Mouse (Mus musculus): ENCODE measurements around the gene Selenon. TPM values are rescaled to one million over a fixed set of nuclear protein-coding genes. Genes with fewer than 3 reads are reported as not detected.
"Not testable (repeated sequence)": the region's sequence is repeated elsewhere in the genome, so short reads cannot be mapped to it uniquely, and the experiment has no call there.

Gene Selenon
- total RNA-seq, 2 experiments from 2014 or later, result 16.0 to 18.0 TPM

- no peak for DNase-seq
These were observed 45.9 kb downstream of the Selenon start for GRCm38 (mm10) chr4:134505966-134506594.

- no peak for DNase-seq
These were observed 46.6 kb downstream of the Selenon start for GRCm38 (mm10) chr4:134505303-134505789.

- DNase-seq, result no peak
These were observed 48.1 kb downstream of the Selenon start for GRCm38 (mm10) chr4:134503686-134504357.

- no peak for DNase-seq
These were observed 50.9 kb downstream of the Selenon start for GRCm38 (mm10) chr4:134501095-134501494.

- DNase-seq, result not testable (repeated sequence)
These were observed 53.0 kb downstream of the Selenon start for GRCm38 (mm10) chr4:134498983-134499382.

GRCm38 (mm10) chr4:134497986-134498731, 53.8 kb downstream of the Selenon start:
- peak in 1 of 2 experiments; percentile 50 for DNase-seq

GRCm38 (mm10) chr4:134497223-134497622, 54.7 kb downstream of the Selenon start:
- DNase-seq, result no peak

GRCm38 (mm10) chr4:134496595-134497210, 55.3 kb downstream of the Selenon start, which contains the start of gene Paqr7:
Paqr7 (plus strand) TSS chr4:134496697.
- DNase-seq, result peak; percentile 79 to 84

- no peak for DNase-seq
These were observed 56.4 kb downstream of the Selenon start for GRCm38 (mm10) chr4:134495546-134495923.

GRCm38 (mm10) chr4:134494780-134495545, 57.0 kb downstream of the Selenon start:
- DNase-seq, result no peak

GRCm38 (mm10) chr4:134494161-134494560, 57.8 kb downstream of the Selenon start:
- DNase-seq, result not testable (repeated sequence)

GRCm38 (mm10) chr4:134491716-134492115, 60.2 kb downstream of the Selenon start:
- DNase-seq, result no peak

GRCm38 (mm10) chr4:134489986-134490665, 61.8 kb downstream of the Selenon start:
- DNase-seq, result no peak

GRCm38 (mm10) chr4:134488211-134488610, 63.8 kb downstream of the Selenon start:
- DNase-seq, result no peak

Small RNAs within 50 kb of the gene (microRNA-seq; reads per million reads assigned to microRNA genes)
- gene Mir6403, result 0 reads per million in 2 experiments

Other genes starting within 250 kb of the Selenon start
- not detected for gene Trim63, start 237.0 kb downstream of the Selenon start, total RNA-seq (2021)
- not detected for gene Slc30a2, start 209.0 kb downstream of the Selenon start, total RNA-seq (2021)
- gene Extl1, start 168.3 kb downstream of the Selenon start, total RNA-seq (2021), result 10 to 100 TPM; 41.8 to 45.5 TPM
- gene Pafah2, start 155.8 kb downstream of the Selenon start, total RNA-seq (2021), result 1 to 10 TPM; 6.6 to 8.2 TPM
- 100 to 1,000 TPM; 338 to 365 TPM for gene Stmn1, start 83.8 kb downstream of the Selenon start, total RNA-seq (2021)
- 10 to 100 TPM; 63.6 to 69.1 TPM for gene Paqr7, start 55.5 kb downstream of the Selenon start, total RNA-seq (2021)
- 1 to 10 TPM in 1 of 2 experiments, not detected in 1; 1.3 TPM for gene Aunip, start 41.2 kb downstream of the Selenon start, total RNA-seq (2021)
- 10 to 100 TPM; 63.2 to 64.7 TPM for gene Mtfr1l, start 16.8 kb downstream of the Selenon start, total RNA-seq (2021)
- 10 to 100 TPM; 21.6 to 23.8 TPM for gene Man1c1, start 152.1 kb upstream of the Selenon start, total RNA-seq (2021)
- gene Ldlrap1, start 215.9 kb upstream of the Selenon start, total RNA-seq (2021), result 1 to 10 TPM; 1.8 to 2.7 TPM

Data from layer of hippocampus, postnatal 36 days (tissue).